Mouse (Mus musculus) heart, postnatal 25 days (tissue): ENCODE results near the gene Ift46. TPM values are rescaled to one million over a fixed set of nuclear protein-coding genes. Genes with fewer than 3 reads are reported as not detected.
"Not testable (repeated sequence)": the region's sequence is repeated elsewhere in the genome, so short reads cannot be mapped to it uniquely, and the experiment has no call there.

Source experiments
- DNase-seq: peaks from one replicate; pipeline ENCODE4 v3.0.0; 2022; ENCODE audit warnings: low spot score
- intact Hi-C: fragments of 180-260 bp; cut with DNase I; formaldehyde crosslinking; loops from one replicate; pipeline ENCODE4 v1.15.1; 2025
- total RNA-seq, 2 experiments: library from RNA; stranded (reverse); gene quantifications; 2 replicates each; pipeline ENCODE4 v1.2.3; 2021

Ift46 gene
- total RNA-seq, 2 experiments from 2014 or later = 32.0 to 39.5 TPM

GRCm38 (mm10) chr9:44734524-44735494 is 32.9 kb upstream of the Ift46 start, which contains the start of gene Phldb1:
Gene Phldb1, minus strand, starts transcription at chr9:44735198.
- intact Hi-C loops = loop anchor here (5.0 kb wide), 1 partner anchor 43 kb away; no protein-coding TSS in a partner anchor
- DNase-seq = peak; percentile 74

- intact Hi-C loops = no loop called here
- DNase-seq = no peak
These were observed 31.8 kb upstream of the Ift46 start for GRCm38 (mm10) chr9:44735886-44736285.

- intact Hi-C loops = no loop called here
- DNase-seq = no peak
These were observed 31.4 kb upstream of the Ift46 start for GRCm38 (mm10) chr9:44736301-44736700.

DNA sequence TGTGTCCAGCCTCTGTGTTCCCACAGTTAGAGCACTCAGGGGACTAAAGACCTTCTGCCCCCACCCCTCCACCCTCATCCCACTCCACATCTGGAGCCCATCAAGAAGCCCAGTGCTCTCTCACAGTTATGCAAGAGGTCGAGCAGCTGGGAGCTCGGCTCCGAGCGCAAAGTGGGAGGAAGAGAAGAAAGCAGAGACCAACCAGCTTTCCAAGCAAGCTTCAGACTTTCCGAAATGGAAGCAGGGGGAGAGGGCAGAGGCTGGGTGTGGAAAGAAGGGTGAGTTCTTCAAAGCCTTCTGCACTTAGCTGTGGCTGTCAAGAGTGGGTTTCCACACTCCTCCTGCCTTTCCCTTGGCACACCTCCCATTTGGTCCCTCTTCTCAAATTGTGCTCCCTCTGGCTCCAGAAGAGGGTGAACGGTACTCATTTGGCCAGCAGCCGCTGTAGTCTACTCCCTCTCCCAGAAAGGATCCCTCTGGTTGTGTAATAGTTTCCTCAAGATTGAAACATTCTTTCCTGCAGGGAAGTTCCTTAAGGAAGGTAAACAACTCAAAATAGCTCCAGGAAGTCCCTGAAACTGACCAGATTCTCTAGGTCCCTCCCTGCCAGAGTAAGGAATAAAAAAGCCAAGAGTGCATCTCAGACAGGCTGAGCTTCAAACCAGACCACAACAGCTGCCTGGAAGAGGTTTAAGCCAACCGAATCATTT is 30.3 kb upstream of the Ift46 start:
- intact Hi-C loops = no loop called here
- peak; percentile 82 for DNase-seq

- intact Hi-C loops = no loop called here
- no peak for DNase-seq
These were observed 27.0 kb upstream of the Ift46 start for GRCm38 (mm10) chr9:44740663-44741192.

- intact Hi-C loops = loop anchor here (5.0 kb wide), 2 partner anchors 38 to 88 kb away; no protein-coding TSS in a partner anchor
- DNase-seq = no peak
These were observed 22.3 kb upstream of the Ift46 start for GRCm38 (mm10) chr9:44745371-44745770.

DNA sequence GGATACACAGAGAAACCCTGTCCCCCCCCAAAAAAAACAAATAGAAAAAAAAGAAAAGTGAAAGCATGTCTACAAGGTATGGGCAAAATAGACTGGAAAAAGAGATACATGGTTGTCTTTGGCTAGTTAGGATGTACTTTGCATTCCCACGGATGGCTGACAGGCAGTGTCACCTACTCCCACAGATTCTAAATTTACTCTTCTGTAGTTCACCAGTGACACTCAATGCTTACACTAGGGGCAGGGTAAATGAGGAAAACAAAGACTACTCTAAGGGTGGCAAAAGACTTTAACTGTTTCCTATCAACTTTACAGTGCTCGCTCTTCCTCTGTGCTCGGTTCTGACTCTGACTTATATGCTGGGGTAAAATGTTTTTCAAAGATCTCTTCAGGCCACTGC is 21.0 kb upstream of the Ift46 start:
- intact Hi-C loops = loop anchor here (5.0 kb wide), 2 partner anchors 39 to 89 kb away; no protein-coding TSS in a partner anchor
- DNase-seq = no peak

GRCm38 (mm10) chr9:44747341-44747740 is 20.4 kb upstream of the Ift46 start:
- intact Hi-C loops = loop anchor here (5.0 kb wide), 2 partner anchors 40 to 90 kb away; no protein-coding TSS in a partner anchor

GRCm38 (mm10) chr9:44748473-44748872 is 19.2 kb upstream of the Ift46 start:
- no peak for DNase-seq
- intact Hi-C loops = loop anchor here (5.0 kb wide), 2 partner anchors 41 to 91 kb away; no protein-coding TSS in a partner anchor

More at GRCm38 (mm10) chr9:44747341-44747740, 20.4 kb upstream of the Ift46 start:
- no peak for DNase-seq

- no peak for DNase-seq
- intact Hi-C loops = no loop called here
These were observed 6.8 kb upstream of the Ift46 start for GRCm38 (mm10) chr9:44760873-44761272.

- intact Hi-C loops = loop anchor here (5.0 kb wide), 1 partner anchor 46 kb away; no protein-coding TSS in a partner anchor
- not testable (repeated sequence) for DNase-seq
These were observed 304 bp downstream of the Ift46 start for GRCm38 (mm10) chr9:44768029-44768394.

DNA sequence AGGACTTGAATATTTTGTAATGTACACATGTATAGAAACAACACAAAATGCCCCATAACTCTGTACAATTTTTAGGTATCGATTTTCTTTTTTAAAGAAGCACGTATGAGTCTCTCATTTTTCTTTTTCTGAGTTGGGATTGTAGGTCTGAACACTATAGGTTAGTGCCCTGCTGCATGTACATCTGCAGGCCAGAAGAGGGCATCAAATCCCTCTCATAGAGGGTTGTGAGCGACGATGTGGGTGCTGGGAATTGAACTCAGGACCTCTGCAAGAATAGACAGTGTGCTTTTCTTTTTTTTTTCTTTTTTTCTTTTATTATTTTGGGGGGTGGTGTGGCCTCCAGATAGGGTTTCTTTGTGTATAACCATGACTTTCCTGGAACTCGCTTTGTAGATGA is 3.7 kb downstream of the Ift46 start:
- no peak for DNase-seq
- intact Hi-C loops = loop anchor here (5.0 kb wide), 1 partner anchor 111 kb away; the partner anchor contains the start of gene Kmt2a

GRCm38 (mm10) chr9:44772392-44772749 is 4.7 kb downstream of the Ift46 start:
- intact Hi-C loops = loop anchor here (5.0 kb wide), 1 partner anchor 110 kb away; the partner anchor contains the start of gene Kmt2a

DNA sequence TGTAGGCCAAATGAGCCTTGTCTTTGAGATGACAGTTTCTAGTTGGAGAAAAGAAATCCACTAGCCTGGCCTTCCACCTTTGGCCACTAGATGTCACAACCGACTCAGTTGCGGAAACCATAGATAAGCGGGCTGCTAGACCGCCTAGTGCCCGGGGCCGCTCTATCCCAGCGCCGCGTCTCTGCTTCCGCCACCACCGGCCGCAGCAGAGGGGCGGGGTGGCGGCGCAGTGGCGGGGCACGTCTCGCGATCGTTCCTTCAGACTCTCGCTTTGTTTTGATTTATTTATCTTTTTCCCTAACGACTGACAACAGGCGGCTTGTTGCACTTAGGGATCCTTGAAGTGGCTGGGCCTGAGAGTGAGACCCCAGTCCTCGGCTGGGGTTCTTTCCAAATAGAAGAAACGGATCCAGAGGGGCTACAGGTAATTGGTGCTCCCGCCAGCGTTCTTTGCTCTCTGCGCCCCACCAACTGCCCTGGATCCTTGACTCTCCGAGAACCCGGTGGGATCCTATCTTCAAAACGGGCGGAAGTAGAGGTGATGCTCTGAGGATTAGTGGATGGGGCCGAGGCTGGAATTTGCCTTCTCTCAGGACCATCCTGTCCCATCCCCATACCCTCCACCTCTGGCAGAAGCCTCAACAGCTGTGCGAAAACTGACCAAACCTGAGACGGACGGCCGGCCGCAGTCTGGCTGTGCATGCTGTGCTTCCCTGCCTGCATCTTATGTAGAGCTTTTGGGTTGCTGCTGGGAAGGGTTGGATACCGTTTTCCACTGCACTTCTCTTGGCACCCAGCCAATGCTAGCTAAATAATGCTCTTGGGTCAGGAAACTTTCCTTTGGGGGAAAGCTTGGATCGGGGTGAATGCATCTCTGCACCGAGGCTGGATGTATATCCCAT is 5.3 kb downstream of the Ift46 start:
- peak; percentile 87 for DNase-seq
- intact Hi-C loops = loop anchor here (5.0 kb wide), 1 partner anchor 109 kb away; the partner anchor contains the start of gene Kmt2a

More at GRCm38 (mm10) chr9:44772392-44772749, 4.7 kb downstream of the Ift46 start:
- no peak for DNase-seq

GRCm38 (mm10) chr9:44792842-44793241 is 25.1 kb downstream of the Ift46 start:
- no peak for DNase-seq
- intact Hi-C loops = no loop called here

DNA sequence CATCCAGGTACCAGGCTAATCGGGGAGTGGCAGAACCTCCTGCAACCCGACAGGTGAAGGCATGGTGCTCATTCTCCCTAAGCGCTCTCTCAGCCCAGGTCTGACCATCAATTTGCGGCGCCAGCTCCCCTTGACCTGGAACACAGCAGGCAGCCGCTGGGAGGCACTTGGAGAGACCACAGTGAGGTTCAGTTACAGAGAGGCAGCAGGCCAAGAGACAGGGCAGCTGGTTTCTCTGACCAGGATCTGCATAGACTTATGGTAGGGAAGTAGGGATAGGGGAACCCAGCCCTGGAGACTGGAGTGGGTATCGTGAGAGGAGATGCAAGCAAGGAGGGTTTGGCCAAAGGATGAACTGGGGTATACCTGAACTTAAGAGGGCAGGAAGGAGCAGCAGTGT is 30.6 kb downstream of the Ift46 start:
- DNase-seq = no peak
- intact Hi-C loops = no loop called here

- intact Hi-C loops = no loop called here
These were observed 31.6 kb downstream of the Ift46 start, which contains the start of gene Tmem25 for GRCm38 (mm10) chr9:44799102-44799957. Gene Tmem25, minus strand, starts transcription at chr9:44799307.

DNA sequence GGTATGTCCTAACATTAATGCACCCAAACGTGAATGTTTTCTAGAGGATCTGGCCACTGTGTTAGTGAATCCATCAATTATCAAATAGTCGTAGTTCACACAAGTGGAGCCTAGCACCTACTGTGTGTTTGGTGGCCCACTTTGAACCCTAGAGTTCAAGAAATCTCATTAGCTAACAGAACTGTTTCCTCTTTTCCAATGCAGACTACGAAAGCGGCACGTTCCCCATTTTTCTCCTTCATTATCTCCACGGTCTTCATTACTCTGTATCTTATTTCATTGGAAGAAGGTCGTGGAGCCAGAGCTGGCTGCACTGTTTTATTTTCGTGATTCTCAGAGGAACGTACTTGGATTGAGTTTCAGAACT is 32.2 kb downstream of the Ift46 start:
- intact Hi-C loops = loop anchor here (10.0 kb wide), 1 partner anchor 355 kb away; the partner anchor contains the start of gene Foxr1
- DNase-seq = no peak

More at GRCm38 (mm10) chr9:44799102-44799957, 31.6 kb downstream of the Ift46 start, which contains the start of gene Tmem25:
- DNase-seq = peak; percentile 69
